Mouse (Mus musculus) gastrocnemius, postnatal 4 days (tissue): ENCODE results near the gene Aunip. TPM values are rescaled to one million over a fixed set of nuclear protein-coding genes. Genes with fewer than 3 reads are reported as not detected.

Experiments used
- DNase-seq, 2 experiments: peaks; one replicate each; pipeline ENCODE4 v3.0.0; 2021 to 2022; ENCODE audit warnings: low spot score in 2 of 2, mixed read lengths in 2 of 2
- long read RNA-seq, 2 experiments: library from polyadenylated mRNA; stranded (forward); transcript quantifications; one replicate each; pipeline ENCODE4 v2.0.0; 2021
- total RNA-seq, 2 experiments: library from RNA; stranded (reverse); gene quantifications; 2 replicates each; pipeline ENCODE4 v1.2.3; 2021

Gene Aunip
- 1 to 10 TPM; 1.9 to 2.1 TPM for total RNA-seq
- long read RNA-seq, experiment 1, partial matches to known transcripts = 0 of 4 reads
- long read RNA-seq, experiment 1, other reads (novel, unspliced or antisense) = 3 of 4 reads
- long read RNA-seq, experiment 2, partial matches to known transcripts = 0 of 1 reads
- long read RNA-seq, experiment 2, other reads (novel, unspliced or antisense) = 1 of 1 reads

DNA sequence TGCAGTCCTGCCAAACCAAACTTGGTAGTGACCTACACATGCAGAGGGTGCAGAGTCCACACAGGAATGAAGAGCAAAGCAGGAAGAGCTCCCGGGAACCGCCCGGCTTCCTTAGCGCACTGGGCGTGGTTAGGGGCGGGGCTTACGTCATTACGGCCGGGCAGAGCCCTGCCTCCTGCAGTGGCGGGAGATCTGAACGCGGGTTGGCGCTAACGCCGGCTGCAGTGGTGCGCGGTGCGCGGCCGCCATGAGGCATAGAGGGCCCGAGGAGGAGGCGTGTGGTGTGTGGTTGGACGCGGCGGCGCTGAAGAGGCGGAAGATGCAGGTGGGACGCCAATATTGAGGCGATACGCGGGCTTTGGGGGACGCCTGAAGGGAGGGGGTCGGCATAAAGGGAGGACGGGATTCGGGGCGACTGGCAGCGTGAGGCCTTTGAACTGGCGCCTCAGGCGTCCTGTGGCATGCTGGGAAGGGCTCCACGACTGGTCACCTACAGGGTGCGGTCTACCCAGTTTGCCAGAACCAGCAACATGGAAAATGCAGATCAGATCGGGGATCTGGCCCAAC is at the start of gene Aunip:
Aunip (plus strand) TSS at position 155 of the 567 bp plus-strand sequence.
- peak; percentile 80 to 94 for DNase-seq

DNA sequence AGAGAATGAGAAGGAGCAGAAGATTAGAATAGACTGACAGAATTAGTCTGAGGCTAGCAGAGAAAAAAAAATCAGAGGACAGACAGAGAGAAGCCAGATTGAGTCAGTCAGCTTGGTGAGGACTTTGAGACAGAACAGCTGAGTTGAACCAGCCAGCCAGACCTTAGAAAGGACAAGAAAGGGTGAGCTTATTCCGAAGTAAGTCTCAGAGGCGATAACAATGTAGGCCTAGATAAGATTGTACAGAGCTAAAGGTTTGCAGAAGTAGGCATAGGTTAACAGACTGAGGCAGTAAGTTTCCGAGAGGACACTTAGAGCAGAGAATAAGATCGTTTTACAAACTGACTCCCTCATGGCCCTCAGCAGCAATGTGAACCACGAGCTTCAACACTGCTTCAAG is 49.5 kb upstream of the Aunip start:
- no peak for DNase-seq

DNA sequence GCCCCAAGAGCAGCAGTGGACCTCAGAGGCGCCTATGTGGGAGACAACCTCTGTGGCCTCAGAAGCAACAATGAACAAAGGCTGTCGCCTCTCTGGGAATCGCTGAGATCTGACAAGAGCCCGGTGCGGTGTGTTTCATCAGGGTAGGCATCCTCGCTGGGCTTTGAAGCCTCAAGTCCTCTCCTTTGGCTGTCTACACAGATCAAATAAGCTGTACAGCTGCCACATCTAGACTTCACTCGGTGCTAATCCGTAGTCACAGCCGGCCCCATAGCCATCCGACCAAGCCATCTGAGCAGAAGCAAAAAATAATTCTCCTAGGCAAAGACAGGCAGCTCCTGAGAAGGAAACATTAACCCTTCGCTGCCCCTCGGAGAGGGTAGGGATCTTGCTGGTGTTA is 45.0 kb upstream of the Aunip start:
- DNase-seq = no peak

DNA sequence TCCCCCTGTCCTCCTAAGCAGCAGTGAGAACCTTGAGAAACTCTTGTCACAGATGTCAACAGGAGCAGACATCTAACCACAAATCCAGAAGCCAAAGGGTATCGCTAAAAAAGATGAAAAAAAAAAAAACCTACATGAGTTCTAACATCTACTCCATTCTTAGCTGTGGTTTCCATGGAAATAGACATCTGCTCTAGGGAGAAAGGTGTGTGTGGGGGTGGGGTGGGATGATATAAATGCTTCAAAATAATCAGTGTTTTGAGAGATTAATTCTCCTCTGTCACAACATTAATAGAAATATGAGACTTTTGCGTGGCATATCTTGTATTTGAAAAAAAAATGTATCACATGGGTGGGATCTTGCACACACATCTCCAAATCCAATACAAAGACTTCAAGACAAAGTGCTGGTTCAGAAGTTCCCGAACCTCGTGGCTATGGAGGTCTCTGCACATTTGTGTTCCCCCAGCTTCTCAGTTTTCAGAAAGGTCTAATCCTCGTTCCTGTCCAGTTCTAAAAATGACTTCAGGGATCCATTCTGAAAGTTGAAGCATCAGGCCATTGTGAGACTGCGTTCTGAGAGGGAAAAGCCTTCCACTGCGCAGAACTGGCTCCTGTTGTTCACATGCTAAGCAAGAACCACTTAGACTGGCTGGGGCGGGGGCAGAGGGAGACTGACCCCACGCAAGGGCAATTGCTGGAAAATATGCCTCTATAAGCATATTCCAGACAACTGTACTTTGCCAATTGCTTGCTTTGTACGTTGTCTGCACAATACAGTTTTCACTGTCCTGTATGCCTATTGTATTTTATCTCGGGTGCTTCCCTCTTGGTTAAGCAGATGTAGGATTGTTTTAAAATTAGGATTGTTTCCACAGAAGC is 44.2 kb upstream of the Aunip start:
- DNase-seq = no peak

DNA sequence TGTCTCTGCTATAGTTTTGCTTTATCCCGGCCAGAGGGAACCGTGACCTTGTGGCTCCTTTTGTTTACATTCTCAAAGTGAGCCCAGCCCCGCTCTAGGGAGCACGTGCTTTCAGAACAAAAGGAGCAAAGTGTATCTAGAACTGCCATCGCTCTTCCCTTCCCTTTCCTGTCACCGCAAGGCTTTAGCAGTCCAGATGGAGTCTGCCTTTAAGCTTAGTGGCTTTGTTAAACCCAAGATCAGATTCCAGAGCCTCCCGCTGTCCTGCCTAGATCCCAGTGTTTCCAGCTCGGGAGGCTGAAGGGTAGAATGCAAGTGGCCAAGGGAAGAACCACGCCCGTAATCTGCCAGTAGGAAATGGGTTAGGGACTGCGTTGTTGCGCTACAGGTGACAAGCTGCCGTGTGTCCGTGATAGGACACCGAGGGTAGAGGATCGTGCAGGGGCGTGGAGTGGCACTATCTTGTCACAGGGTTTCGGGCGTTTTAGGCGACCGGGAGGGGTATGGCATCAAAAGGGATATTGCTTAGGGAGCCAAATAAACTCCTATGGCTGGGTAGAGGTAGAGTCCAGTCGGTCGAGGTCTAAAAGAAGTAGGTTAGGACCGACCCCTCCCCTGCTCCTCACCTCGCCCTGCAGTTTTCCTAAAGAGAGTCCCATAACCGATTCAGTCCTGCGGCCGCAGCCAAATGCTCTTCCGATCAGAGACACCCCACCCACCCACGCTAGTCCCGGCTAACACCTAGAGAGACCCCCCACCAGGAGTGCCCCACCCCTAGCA is 43.2 kb upstream of the Aunip start:
- no peak for DNase-seq

DNA sequence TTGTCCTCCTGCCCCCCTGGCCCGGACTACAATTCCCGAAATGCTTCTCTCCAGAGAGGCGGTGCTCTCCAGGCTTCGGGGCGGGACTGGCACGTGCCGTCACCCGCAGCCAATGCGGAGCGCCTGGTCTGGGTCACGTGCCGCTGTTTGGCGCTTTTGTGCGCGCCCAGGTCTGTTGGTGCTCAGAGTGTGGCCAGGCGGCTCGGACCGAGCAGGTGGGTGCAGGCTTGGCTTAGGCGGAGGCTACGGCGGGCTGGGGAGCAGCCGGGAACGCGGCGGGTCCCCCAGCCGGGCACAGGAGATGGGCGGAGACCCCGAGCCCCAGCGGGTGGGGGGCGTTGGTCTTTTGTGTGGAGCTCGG is 42.6 kb upstream of the Aunip start, which contains the start of gene Stmn1:
Stmn1 (plus strand) TSS at position 106 of the 361 bp plus-strand sequence.
- DNase-seq = peak; percentile 85 to 94

DNA sequence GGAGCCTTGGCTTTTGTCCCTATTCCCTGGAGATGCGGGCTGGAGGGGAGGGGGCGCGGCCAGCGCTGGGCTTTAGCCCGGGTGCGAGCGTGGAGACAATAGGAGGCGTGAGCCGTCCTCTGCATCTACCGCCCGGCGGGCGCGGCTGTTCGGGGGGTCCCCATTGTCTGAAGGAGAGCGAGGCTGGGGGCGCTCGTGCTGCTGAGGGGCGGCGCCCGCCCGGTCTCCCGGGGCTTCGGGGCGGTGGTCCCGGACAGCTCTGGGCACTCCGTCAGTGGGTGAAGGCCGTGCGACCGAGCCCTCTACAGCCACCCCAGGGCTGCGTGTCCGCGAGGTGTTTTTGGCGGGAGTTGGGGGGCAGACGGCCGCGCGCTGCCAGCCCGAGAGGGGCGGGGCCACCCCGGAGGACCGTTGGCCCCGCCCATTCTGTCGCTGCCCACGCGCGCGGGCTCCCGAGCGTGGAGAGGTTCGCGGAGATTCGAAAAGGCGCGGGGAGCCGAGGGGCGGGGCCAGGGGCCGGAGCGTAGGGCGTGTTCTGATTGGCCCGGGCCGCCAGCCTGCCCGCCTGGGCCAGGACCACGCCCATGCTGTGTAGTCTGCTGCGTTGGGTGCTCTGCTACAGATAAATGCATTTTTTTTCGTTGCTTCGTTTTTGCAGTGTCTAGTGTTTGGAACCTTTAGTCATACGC is 42.1 kb upstream of the Aunip start:
- DNase-seq = peak; percentile 95 to 97

DNA sequence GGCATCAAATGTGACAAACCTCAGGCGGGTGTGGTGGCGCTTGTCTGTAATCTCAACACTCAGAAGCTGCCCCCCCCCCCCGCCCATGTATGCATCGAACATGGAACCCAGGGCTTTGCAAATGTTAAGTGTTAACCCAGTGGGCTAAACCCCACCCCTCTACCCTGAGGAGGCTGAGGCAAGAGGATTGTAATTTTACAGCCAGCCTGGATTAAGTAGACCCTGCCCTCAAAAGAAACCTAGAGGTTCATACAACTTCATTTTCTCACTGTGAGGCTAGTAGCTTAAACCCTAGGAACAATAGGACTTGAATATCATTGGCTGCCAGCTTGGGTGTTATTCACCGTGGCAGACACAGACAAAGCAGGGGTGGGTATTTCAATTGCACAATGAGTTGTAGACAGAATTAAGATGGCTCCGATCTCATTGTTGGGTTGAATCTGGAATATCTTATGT is 41.4 kb upstream of the Aunip start:
- DNase-seq = no peak

DNA sequence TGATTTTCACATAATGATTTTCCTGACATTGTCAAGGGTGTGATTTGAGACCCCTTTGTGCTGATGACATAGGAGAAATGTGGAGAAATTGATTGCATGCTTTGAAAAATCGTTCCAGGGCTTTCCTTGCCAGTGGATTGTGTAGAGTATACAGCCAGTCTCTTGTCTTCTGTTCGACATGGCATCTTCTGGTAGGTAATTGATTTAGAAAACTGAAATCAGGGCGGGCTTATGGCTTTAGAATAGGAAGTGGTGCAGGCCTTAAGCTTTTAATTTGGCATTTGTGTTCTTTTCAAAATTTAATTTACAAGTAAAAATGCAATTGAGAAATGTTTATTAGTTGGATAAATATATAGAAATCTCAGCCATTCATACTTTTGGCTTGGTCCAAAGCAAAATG is 40.8 kb upstream of the Aunip start:
- no peak for DNase-seq

DNA sequence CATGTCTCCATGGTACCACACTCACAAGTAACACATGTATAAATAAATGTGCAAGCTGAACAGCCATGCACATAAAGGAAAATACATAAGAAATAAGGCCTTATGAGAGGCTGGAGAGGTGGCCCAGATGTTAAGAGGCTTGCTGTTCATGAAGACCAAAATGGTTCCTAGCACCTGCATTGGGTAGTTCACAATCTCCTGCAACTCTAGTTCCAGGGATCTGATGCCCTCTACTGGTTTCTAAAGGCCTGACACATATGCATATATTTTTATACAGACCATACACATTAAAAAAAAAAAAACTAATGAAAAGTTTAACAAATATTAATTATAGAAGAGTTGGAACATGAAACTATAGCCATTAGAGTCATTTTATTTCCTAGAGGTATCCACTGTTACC is 39.3 kb upstream of the Aunip start:
- no peak for DNase-seq

DNA sequence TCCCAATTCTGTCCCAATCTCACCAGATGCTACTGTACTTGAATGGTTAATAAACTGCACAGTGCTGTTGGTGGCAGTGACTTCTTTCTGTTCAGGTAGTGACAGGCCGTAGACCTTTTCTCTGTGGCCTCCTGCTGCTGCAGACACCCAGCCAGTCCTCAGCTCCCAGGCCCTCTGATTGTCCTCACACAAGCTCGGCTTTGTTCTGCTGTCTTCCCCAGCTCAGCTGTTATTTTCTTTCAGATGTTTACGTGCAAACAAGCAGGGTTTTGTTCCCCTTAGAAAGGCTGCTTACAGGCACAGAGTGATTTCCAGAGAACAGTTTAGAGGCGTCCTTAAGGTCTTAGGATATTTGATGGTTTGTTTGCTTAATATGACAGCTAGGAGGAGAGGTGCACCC is 37.0 kb upstream of the Aunip start:
- no peak for DNase-seq

DNA sequence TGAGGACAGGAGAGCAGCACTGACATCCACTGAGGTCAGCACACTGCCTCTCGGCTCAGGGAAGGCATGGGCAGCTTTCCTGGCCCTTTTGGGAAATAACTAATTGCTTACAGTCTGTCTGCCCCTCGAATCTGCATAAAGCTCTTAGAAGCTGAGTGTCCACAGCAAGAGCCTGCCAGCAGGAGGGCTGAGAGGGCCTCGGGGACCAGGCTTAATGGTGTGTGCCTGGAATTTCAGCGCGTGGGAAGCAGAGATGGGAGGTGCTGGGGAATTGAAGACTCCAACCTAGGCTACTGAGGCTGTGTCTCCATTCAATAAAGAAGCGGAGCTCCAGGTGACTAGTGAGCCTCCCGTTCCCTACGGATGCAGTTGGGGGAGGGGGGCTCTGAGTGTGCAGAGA is 36.6 kb upstream of the Aunip start:
- no peak for DNase-seq

DNA sequence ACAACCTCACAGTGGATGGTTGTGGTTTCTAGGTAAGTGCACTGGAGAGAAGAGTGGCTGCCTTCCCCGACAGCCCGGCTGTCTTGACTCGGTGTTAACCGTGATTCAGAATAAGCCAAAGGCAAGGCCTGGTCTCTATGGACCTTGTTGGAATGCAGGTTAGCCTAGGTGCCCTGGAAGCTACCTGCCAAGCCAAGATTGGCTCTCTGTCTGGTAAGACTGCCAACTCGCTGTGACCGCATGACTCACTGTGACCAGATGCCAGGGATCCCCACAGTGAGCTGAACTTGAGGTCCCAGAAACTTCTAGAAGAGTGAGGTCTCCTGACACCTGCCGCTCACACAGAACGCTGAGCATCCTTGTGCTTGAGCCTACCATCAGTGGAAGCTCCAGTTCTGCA is 33.9 kb upstream of the Aunip start:
- no peak for DNase-seq

DNA sequence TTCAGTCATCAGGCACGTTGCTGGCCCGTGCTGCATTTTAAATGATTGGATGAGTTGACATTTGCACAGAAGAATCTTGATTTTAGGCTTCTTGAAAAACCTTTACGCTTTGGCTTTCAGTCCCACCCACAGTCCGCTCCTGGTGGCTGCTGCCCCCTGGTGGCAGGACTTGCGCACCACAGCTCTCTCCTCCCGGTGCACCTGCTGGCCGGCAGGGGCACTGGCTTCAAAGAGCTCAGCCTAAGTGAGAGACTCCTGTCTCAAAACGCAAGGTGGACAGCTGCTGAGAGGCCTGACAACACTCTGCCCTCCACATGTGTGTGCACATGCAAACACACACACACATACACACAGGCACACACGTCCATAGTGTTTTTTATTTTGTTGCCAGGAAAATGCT is 32.8 kb upstream of the Aunip start:
- peak; percentile 89 for DNase-seq

DNA sequence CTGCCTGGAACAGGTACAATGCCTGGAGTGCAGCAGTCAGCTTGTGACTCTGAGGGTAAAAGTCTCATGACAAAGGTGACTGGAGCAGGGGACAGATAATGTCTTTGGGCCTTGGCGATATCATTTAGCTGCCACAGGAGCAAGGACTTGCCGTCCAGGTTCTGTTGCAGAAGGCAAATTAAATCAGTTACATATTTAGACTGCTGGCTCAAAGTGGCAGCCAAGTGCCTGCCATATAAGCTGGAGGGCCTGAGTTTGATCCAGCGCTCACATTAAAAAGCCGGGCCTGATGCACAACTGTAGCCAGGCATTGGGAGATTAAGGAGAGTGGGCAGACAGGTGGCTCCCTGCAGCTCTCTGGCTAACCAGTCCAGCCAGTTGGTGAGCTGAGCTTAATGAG is 31.0 kb upstream of the Aunip start:
- DNase-seq = no peak

DNA sequence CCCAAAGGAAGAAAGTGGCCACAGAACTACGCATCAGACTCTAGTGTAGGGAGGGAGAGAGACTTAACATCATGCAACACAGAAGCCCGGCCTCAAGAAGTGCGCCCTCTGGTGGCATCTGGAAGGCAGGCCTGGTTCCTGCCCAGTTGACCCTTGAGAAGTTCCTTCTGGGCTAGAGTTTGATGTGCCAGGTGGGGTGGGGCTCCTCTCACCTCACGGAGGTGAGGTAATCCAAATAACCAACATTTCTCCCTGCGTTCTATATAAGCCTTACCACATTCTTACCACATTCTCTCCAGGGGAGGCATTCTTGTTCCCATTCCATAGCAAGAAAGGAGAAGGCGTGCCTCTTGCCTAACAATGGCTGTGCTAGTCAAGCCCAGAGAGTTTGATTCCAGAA is 29.9 kb upstream of the Aunip start:
- DNase-seq = peak; percentile 50 to 69

DNA sequence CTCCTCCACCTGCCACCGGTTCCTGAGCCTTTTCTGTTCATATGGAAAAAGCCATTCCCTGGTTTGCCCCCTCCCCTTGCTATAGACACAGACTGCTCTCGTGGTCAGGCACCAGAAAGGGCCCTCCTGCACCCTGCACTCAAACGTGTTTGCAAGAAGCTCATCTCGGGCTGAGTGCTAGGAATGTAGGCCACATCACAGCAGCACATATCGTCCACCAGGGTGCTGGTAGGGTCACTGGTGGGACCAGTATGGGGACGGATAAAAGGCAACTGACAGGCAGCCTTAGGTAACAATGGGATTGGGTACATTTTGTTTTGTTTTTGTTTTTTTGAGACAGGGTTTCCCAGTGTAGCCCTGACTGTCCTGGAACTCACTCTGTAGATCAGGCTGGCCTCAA is 29.5 kb upstream of the Aunip start:
- DNase-seq = no peak

DNA sequence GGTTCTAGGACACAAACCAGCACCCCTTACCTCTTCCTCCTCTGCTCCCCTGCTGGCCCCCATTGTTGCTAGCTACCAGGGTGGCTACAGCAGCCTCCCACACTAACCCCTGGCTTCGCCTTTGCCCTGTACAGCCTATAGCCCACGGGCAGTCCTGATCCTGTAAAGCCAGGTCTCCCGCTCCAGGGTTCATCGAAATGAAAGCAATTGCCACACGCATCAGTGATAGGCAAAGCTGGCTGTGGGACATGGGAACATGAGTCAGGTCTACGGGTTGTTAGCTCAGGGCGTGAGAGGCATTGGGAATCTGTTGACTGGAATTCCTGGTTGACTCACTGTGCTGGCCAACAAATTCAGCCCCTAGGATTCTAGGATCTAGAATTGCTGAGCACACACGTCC is 28.4 kb upstream of the Aunip start:
- no peak for DNase-seq

DNA sequence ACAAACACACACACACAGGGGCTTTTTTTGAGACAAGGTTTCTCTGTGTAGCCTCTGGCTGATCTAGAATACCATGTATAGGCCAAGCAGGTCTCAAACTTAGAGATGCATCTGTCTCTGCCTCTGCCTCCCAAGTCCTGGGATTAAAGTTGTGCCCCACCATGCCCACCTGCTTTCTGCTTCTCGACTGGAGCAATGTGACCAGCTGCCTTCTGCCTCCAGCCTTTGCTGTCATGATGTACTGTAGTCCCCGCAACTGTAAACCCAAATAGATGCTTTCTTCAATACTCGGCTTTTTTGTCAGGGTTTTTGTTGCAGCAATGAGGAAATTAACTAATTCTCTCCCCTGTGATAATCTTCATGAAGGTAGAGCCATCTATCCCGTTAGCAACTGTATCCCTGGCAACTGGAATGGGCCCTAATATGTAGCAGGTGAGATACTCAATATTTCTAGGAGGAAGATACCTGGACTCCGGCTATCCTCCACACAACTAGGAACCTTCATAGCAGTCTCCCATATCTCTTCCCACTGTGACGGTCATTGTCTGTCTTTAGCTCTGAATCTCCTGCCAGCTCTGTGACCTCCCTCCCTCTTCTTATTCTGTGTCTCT is 27.6 kb upstream of the Aunip start:
- DNase-seq = no peak

DNA sequence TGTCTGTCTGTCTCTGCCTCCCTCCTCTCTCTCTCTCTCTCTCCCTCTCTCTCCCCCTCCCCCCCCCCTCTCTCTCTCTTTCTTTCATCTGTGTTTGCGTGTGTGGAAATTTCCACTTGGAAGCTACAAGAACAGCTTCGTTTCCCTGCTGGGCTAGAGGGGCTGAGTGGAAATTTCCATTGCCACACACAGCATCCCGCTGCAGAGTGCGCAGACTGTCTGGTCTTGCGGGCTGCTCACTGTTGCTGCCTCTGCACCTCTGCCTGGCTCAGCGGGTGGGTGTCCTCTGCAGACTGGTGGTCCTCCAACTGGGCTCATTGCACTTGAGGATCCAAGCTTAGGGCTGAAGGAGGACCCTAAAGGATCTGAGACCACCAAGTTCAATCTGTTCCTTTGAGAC is 27.1 kb upstream of the Aunip start:
- no peak for DNase-seq

DNA sequence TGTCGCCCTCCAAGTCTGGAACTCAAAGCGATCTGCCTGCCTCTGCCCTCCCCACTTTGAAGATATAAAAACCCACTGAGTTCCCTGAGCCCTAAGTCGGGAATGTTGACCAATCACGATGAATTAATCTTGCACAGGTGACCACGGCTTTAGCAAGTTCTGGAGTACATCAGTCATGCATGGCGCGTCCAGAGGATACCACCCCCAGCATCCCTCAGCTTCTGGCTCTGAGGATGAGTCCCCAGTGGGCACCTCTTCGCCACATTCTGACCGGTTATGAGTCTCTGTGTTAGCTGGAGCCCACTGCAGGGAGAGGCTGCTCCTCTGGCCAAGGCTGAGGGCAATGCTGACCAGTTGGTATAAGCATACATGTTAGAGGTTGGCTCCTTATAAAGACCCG is 26.6 kb upstream of the Aunip start:
- DNase-seq = no peak
